Mouse (Mus musculus) CD4-positive, CD25-positive, alpha-beta regulatory T cell, adult 2 months (primary cell): Measurements from ENCODE around the gene Tfam.

Source experiments
- DNase-seq: peaks from one replicate; pipeline ENCODE4 v3.0.0-alpha.2; 2012; ENCODE audit warnings: low read depth, low spot score

Tfam gene

GRCm38 (mm10) chr10:71238240-71238554 is at the start of gene Tfam:
Gene Tfam, minus strand, starts transcription at chr10:71238280.
- no peak for DNase-seq

DNA sequence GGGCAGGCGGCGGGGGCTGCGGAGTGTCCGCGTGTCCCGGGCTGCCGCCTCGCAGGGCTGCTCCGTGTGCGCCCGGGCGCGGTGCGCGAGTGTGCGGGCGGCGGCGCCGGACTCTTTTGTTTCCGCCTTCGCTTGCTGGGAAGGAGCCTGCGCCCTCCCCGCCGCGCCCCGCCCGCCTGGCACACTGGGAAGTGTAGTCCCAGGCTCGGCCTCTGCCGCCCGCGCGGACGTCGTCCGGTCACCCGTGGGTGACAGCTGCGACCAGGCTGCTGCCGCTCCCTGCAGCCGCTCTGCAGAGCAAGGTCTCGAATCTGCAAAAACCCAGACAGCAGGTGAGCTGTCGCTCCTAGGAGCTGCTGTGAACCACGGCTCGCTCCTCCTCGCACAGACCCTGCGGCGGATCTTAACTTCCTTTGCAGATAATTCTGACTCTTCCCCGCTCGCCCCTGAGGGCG is 47.1 kb upstream of the Tfam start, which contains the start of gene Ube2d1:
Ube2d1 (minus strand) TSS at position 137 of the 455 bp plus-strand sequence.
- DNase-seq, result peak; percentile 73

DNA sequence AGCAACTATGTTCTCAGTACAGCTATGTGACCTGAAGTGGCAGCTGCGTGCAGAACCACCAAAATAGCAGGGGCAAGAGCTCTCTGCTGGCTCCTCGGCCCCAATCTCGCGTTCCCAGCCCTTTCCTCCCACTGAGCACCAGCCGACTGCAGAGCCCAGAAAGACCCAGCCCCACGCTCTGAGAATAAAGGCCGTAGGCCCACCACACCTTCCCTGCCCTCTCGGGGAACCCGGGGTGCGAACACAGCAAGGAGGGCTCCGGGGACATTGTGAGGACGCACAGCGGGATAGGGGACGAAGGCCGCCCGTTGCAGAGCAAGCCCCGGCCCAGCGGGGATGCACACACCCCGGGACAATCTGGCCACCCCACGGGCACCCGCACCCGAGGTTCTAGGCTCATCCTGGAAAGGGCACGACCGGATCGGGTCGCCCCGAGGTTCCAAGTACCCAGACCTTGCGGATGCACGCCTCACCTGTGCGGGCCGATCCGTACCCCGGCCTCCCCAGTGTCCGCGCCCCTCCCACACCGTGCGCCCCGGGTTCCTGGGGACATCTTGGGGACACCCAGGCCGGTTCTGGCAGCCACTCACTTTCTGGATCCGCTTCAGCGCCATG is 46.5 kb upstream of the Tfam start:
- peak; percentile 21 for DNase-seq

GRCm38 (mm10) chr10:71284131-71284510 is 46.0 kb upstream of the Tfam start:
- DNase-seq, result no peak

DNA sequence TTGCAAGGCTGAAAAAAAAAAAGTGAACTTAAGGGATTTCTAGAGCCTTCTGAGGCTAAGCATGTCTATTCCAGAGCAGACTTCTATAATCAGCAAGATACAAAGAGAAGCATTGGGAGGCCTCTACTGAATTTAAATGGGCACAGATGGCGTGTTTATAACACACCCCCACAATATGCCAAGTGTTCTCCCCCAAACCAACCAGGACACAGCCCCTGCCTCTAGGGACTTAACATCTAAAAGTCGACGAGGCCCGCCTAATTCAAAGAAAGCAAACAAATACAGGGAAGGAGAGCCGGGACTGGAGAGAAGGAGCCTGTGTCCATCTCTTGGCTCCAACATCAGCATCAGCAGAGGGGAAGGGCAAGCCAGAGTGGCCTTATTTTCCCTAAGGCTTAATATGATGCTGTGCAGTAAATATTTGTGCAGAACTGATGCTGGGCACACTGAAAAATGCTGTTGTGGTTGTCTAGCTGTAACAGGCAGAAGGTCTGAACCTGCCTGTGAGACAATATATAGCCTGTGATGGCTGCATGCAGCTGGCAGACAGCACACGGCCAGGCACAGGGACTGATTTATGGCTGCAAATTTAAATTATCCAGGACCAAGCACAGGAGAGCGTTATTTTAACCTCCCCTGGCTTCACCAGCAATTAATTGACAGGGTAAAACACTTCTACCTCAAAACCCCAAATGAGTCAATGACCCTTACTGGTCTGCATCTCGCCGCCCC is 35.1 kb upstream of the Tfam start:
- no peak for DNase-seq

DNA sequence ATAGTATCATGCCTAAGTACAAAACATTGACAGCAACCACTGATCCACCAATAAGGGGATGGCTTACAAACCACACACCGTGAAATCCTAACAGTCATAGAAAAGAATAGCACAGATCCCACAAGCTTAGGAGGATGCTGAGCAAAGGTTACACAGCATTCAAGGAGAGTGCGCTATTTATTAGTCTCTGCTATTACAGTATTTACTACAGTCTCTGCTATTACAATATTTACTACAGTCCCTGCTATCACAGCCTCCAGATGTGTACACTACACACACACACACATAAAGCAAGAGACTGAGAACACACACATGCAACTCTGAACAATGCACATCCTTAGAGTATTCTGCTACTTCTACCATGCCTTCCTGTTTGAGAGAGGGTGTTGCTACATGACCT is 29.9 kb upstream of the Tfam start:
- no peak for DNase-seq

DNA sequence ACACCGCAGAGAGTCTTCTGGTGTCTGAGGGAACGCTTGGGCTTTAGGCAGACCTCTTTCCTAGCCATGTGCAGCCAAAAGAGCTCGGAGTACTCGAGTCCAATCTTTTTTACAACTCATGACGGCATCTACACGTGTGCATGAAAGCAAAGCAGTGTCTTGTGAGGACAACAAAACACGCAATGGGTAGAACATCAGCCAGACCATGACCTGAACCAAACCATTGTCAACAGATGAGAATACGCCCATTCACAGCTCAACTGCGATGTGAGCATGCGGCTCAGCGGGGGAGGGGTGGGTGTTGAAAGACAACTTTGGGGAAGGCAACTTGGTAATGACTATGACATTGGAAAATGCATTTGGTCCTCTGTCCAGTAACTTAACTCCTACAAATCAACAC is 29.4 kb upstream of the Tfam start:
- no peak for DNase-seq

GRCm38 (mm10) chr10:71265067-71265466 is 27.0 kb upstream of the Tfam start:
- DNase-seq, result no peak

DNA sequence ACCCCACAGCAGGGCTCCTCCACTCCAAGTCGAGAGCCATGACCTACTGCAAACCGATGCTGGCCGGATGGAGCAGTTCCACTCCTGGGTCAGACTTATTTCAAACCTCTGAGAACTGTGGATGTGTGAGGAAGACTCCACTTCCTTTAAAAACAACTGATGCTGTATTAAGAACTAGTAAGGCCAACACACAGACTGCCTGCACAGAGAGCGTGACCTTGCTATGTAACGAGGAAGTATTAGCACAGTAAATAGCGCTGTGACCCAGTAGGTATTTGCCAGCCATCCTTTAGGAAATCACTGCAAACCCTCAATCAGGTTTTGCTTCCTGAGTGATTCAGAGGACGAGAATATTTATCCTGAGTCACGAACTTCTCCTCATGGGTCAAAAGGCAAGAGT is 23.6 kb upstream of the Tfam start:
- DNase-seq, result no peak

GRCm38 (mm10) chr10:71258943-71259342 is 20.9 kb upstream of the Tfam start:
- no peak for DNase-seq

DNA sequence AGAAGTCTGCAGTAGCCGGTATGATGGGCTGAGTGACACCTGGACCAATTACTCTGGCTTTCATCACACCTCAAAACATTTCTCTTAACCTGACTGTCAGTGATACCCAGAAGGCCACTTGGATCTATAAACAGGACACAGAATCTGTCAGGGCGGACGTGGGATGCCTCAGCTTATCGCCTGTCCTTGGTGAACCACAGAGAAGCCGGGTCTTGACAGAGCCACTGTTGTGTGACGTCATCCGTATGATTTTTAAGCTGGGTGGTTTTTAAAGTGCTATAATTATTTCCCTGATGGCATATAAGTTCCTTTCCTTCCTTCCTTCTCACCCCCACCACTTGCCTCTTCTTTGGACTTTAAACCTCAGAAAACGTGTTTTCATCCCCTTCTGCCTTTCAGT is 20.4 kb upstream of the Tfam start:
- no peak for DNase-seq

DNA sequence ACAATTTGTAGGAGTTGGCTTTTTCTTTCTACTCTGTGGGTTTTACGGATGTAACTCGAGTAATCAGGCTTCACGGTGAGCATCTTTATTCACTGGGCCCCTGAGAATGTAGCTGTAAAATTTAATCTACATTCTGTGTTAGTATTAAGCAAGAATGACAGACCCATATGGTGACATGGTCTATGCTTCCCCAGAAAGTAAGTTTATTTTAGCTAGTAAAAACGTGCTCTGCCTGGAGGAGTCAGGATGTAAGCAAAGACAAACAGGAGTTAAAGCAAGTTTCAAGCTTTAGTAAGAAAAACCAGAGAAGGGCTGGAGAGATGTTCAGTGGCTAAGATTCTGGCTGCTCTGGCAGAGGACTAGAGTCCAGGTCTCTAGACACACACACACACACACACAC is 15.1 kb upstream of the Tfam start:
- no peak for DNase-seq

DNA sequence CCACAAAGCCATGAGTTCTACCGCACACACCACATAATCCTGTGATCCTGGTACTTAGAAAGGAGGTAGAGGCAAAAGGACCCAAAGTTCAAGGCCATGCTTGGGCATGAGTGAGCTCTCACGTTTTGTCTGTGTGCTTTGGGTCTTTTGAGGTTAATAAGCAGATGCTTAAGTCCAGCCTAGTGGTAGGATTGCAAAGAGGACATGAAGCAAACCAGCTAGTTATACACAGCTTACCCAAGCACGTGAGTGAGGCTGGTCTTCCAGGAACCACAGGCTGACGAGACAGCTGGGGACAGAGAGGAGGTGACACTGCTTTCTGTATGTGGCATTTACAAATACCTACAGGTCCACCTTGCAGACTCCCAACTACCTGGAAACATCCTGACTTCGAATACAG is 14.3 kb upstream of the Tfam start:
- no peak for DNase-seq

- DNase-seq, result no peak
These were observed 13.8 kb upstream of the Tfam start for GRCm38 (mm10) chr10:71251846-71252245.

GRCm38 (mm10) chr10:71251256-71251655 is 13.2 kb upstream of the Tfam start:
- no peak for DNase-seq

- DNase-seq, result no peak
These were observed 12.4 kb upstream of the Tfam start for GRCm38 (mm10) chr10:71250472-71250871.

DNA sequence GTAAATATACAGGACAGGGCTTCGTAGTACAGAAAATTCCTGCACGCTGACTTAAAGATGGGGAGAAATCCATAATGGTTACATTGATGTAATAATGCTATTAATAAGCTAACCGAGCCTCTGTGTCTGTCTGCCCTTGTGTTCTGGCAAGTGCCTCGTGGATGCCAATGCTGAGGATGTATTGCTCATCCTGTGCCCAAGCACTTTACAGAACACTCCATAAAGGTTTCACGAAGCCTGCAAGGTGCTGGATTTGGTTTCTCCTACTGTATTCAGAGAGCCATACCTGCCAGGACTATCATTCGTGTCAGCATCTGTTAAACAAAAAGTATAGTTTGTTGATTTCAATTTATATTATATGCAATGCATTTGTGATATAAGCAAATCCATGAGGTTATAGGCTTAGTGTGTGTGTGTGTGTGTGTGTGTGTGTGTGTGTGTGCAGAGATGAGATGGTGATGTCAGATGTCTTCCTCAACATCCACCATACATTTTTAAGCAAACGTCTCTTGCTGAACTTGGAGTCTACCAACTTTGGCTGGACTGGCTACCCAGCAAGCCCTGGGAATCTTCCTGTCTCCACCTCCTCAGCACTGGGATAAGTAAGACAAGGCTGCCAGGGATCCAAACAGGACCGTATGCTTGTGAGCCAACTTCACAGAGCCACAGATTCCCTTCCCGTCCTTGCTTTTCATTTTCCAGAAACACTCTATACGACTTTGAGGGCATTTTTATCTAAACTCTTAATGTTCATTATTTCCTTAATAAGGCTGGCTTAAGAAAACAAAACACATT is 11.2 kb upstream of the Tfam start:
- DNase-seq, result no peak

DNA sequence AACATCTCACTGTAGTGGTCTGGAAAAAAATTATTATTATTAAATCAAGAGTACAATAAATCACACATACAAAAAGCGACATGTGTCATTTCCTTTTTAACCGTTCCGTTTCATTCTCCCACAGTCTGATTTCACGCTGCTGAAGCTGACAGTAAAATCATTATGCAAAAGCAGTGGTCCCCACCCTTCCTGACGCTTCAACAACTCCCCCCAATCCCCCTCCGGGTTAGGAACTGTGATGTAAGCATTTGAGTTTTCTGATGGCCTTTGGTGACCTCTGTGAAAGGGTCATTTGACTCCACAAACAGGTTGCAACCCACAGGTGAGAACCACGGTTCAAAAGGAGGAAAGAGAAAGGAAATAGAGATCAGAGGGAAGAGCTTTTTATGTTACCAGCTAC is 8.9 kb upstream of the Tfam start:
- DNase-seq, result peak; percentile 19

GRCm38 (mm10) chr10:71239479-71240120 is 1.5 kb upstream of the Tfam start:
- peak; percentile 85 for DNase-seq

GRCm38 (mm10) chr10:71237516-71238239 is 402 bp downstream of the Tfam start:
- peak; percentile 96 for DNase-seq

DNA sequence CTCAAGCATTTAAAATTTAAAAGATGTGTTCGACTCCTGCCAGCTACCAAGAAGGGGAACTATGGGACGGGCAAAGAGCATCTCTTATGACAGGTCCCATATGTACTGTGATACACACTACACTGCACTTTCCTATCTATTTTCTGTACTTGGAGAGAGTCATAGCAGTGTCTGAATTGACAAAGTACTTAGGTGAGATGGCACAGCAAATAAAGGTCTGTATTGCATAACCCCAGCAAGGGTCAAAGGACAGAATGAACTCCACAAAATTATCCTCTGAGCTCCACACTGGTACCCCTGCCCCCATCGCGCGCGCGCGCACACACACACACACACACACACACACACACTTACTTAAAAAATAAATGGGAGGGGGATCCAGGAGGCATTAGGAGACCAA is 4.0 kb downstream of the Tfam start:
- DNase-seq, result no peak

- DNase-seq, result peak; percentile 80
These were observed 12.2 kb downstream of the Tfam start for GRCm38 (mm10) chr10:71225894-71226293.
